Mouse (Mus musculus) brown adipose tissue, adult 24 weeks (tissue): ENCODE measurements around the gene Ryr1. TPM values are rescaled to one million over a fixed set of nuclear protein-coding genes. Genes with fewer than 3 reads are reported as not detected.
"Not testable (repeated sequence)": the region's sequence is repeated elsewhere in the genome, so short reads cannot be mapped to it uniquely, and the experiment has no call there.

Experiments used
- H3K27ac ChIP-seq: fragments of 200-500 bp; replicated peaks from 2 replicates; pipeline ENCODE4 v1.5.1; 2012; ENCODE audit warnings: low read depth, mild to moderate bottlenecking, low read length
- H3K4me1 ChIP-seq: fragments of 200-500 bp; 2 replicates; pipeline ENCODE4 v1.6.1; 2012; ENCODE audit warnings: low read length, mixed read lengths; ENCODE audit not compliant: control insufficient read depth, insufficient read depth, insufficient read length
- H3K4me3 ChIP-seq: fragments of 200-500 bp; 2 replicates; pipeline ENCODE4 v1.5.1; 2012; ENCODE audit warnings: low read depth, mild to moderate bottlenecking, low read length, moderate library complexity; ENCODE audit not compliant: insufficient read depth
- polyA plus RNA-seq: library from polyadenylated mRNA; stranded (reverse); fragments of >200 nt; gene quantifications from 2 replicates; pipeline ENCODE4 v1.2.4, GENCODE M21; 2012; ENCODE audit not compliant: missing spikeins, insufficient read depth, insufficient read length

Ryr1 gene
- polyA plus RNA-seq, 1 experiment = 1.9 TPM

DNA sequence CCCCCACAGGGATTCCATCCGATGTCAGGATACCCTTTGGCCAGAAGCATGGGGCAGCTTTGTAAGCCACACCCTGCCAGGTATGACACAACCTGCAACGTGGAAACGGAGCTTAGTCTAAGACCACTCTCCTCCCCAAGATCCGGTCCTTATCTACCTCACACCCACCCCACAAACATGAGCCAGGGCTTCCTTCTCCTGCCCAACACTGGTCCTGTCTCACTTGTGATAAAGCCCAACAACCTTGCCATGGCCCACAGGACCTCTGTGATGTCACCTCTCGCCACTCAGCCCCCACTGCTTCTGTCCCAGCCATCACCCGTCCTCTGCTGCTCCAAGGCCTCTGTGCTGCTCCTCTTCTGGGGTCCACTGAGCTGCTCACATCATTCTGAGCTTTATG is 49.8 kb downstream of the Ryr1 start:
- Histone ChIP-seq H3K27ac (no peak overlapping the region), H3K4me1 (no peaks in the 10 kb centered on the region), H3K4me3 (no peak overlapping the region)

- Histone ChIP-seq H3K27ac (no peak overlapping the region), H3K4me3 (no peak overlapping the region), H3K4me1 (no peaks in the 10 kb centered on the region)
Observed at GRCm38 (mm10) chr7:29072689-29073088, 52.3 kb downstream of the Ryr1 start.

DNA sequence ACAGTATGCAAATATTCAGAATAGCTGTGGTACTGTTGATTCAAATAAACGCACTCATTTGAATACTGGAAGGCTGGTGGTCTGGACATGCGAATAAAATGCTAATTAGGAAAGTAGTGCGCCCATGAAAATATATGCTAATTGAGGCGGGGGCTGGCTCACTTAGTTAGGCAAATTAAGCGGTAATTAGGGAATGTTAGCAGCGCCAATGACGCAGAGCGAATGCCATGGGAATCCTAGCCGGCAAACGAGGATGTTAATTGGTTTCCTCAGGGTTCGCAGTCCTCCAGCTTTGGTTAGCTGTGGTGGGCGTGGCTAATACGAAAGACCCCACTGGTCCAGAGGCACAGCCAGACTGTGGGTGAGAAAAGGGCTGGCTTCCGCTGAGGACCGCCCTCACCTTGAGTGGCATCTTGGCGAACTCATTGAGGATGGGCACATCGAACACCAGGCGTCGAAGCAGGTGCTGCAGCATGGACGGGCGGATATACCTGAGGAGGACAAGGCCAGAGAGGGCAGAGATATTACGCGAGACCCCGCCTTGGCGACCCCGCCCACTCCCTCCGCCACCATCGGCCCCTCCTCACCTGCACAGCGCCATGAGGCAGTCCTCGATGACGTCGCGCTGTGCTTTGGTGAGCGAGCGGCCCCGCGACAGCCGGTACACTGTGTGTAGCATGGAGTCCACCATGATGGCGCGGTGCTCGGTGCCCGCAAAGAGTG is 53.6 kb downstream of the Ryr1 start:
- H3K27ac ChIP-seq = no peak overlapping the region
- H3K4me3 ChIP-seq = no peak overlapping the region
- no peaks in the 10 kb centered on the region for H3K4me1 ChIP-seq

DNA sequence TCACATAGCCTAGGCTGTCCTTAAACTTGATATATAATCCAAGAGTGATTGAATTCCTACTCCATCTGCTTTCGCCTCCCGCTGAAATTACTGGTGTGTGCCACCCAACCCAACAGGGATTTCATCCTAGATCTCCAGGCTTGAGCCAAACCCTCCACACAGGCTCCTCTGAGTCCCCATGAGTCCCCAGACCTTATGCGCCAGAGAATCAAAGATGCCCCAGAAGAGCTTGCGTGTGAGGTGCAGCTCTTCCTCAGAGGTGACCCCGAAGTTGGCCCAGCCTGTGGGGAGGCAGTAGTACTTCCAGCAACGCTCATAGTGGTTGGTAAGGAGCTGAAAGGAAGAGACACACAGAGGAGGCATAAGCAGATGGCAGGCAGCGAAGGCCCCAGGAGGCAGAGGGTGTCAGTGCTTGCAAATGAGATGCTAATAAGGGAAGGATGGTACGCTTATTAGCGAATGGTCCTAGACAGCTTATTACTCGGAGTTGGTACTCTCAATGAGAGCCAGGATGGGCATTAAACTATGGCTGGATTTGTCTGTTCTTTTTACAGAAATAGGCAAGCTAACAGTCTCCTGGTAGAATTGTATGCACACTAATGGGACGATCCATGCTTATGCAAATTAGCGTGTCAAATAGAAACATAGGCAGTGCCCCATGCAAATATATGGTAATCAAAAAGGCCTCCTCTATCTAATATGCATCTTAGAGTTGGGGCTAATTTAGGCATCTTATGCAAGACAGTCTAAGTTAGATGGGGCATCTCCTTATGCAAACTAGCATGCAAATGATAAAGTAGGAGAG is 54.4 kb downstream of the Ryr1 start:
- Histone ChIP-seq H3K4me1 (no peaks in the 10 kb centered on the region), H3K4me3 (no peak overlapping the region), H3K27ac (no peak overlapping the region)

- no peaks in the 10 kb centered on the region for H3K4me1 ChIP-seq
- no peak overlapping the region for H3K27ac ChIP-seq
- no peak overlapping the region for H3K4me3 ChIP-seq
Observed at GRCm38 (mm10) chr7:29067758-29068157, 57.2 kb downstream of the Ryr1 start.

- not testable (repeated sequence) for H3K4me1 ChIP-seq, H3K27ac ChIP-seq, H3K4me3 ChIP-seq
Observed at GRCm38 (mm10) chr7:29063476-29063875, 61.5 kb downstream of the Ryr1 start.

- Histone ChIP-seq H3K4me3 (no peak overlapping the region), H3K4me1 (no peaks in the 10 kb centered on the region), H3K27ac (no peak overlapping the region)
Observed at GRCm38 (mm10) chr7:29061522-29062037, 63.4 kb downstream of the Ryr1 start.

DNA sequence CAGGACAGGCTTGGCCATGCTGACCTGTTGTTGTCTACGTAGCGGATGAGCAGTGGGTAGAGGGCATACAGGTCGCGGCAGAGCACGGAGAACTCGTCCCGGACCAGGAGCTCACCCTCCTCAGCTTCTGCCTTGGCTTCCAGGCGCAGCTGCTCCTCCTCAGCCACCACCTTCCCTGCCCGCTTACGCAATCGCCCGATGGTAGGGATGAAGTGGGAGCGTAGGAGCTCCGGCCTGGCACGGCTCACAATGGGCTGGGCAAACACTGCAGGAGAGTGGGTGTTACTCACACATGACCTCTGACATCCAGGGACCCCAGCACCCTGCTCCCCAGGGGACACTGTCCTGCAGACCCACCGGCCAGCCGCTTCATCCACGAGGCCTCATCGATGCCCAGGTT is 65.5 kb downstream of the Ryr1 start:
- Histone ChIP-seq H3K27ac (no peak overlapping the region), H3K4me1 (no peaks in the 10 kb centered on the region), H3K4me3 (no peak overlapping the region)

- Histone ChIP-seq H3K4me3 (no peak overlapping the region), H3K4me1 (no peaks in the 10 kb centered on the region), H3K27ac (no peak overlapping the region)
Observed at GRCm38 (mm10) chr7:29052821-29053220, 72.2 kb downstream of the Ryr1 start.

GRCm38 (mm10) chr7:29050797-29051196 is 74.2 kb downstream of the Ryr1 start:
- no peaks in the 10 kb centered on the region for H3K4me1 ChIP-seq
- H3K27ac ChIP-seq = no peak overlapping the region
- no peak overlapping the region for H3K4me3 ChIP-seq

- no peak overlapping the region for H3K4me3 ChIP-seq
- H3K4me1 ChIP-seq = no peaks in the 10 kb centered on the region
- H3K27ac ChIP-seq = no peak overlapping the region
Observed at GRCm38 (mm10) chr7:29048615-29049014, 76.4 kb downstream of the Ryr1 start.

DNA sequence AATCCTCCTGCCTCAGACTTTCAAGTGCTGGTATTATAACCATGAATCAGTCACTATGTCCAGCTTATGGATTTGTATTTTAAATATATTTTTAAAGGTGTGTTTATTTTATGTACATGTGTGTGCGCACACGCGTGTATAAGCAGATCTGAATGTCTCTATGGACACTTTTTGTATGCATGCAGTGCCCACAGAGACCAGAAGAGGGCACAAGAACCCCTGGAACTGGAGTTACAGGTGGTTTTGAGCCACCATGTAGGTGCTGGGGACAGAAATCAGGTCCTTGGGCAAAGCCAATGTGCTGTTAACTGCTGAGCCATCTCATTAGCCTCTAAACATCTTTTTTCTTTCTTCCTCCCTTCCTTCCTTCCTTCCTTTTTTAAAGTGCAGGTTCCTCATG is 76.9 kb downstream of the Ryr1 start:
- Histone ChIP-seq H3K4me3 (no peak overlapping the region), H3K4me1 (no peaks in the 10 kb centered on the region), H3K27ac (no peak overlapping the region)

- Histone ChIP-seq H3K4me3 (no peak overlapping the region), H3K4me1 (no peaks in the 10 kb centered on the region), H3K27ac (no peak overlapping the region)
Observed at GRCm38 (mm10) chr7:29046533-29046932, 78.4 kb downstream of the Ryr1 start.

- Histone ChIP-seq H3K4me3 (no peak overlapping the region), H3K27ac (no peak overlapping the region), H3K4me1 (no peaks in the 10 kb centered on the region)
Observed at GRCm38 (mm10) chr7:29044302-29044701, 80.7 kb downstream of the Ryr1 start.

DNA sequence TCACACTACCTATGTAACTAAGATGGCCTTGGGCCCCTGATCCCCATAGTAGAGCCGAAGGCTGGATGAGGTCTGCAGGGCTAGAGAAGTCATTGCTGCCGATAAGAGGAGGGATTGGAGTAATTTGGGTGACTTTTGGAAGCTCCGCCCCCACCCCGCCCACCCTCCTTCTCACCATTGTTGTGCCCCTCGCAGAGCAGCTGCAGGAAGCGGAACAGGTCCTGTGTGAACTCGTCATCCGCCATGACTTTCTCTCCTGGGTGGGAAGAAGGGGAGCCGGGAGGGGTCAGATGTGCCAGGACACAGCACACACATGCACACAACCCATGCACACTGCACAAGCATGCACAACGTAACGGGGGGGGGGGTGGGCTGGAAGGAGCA is 81.3 kb downstream of the Ryr1 start:
- no peak overlapping the region for H3K27ac ChIP-seq
- no peaks in the 10 kb centered on the region for H3K4me1 ChIP-seq
- no peak overlapping the region for H3K4me3 ChIP-seq
